ENCODE assay signal across 20 mouse cellular contexts in the genomic region with DNA sequence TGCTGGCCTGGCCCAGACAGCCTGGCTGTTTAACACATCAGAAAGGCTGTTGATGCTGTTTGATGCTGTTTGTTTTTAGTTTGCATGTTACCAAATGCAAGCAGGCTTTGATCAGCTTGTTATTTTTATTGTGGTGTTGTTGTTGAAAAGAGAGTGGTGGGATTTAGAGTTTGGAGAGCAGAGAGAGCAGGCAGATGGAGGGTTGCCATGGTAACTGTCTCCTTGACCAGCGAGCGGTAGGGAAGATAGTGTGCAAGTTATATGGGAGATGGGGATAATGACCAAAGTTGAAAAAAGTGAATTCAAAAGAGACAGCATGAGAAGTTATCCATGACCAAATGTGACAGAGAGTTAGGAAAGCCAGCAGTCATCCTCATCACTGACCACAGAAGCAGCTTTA.
"Had no signal": no experiment of that assay in that cellular context is flagged by ENCODE, and none has a peak within 500 bp of the region (broad histone marks: within the 10 kb centered on the region; RNA-seq: fewer than 3 reads in every experiment).

No protein-coding gene starts in this region.

- DNase-seq: kidney, adult 9 months; kidney, postnatal 14 days; kidney, postnatal 4 days; left cerebral cortex, postnatal 4 days; liver, postnatal 0 days; lung, embryonic 14.5 days; right cerebral cortex, adult 18-20 months; right cerebral cortex, postnatal 14 days; thymus, adult 2 months; thymus, postnatal 14 days; thymus, postnatal 4 days had no signal

- H3K36me3 ChIP-seq: limb, embryonic 12.5 days; limb, embryonic 15.5 days; neural tube, embryonic 12.5 days; neural tube, embryonic 15.5 days had no signal

- H3K9me3 ChIP-seq: limb, embryonic 12.5 days; limb, embryonic 15.5 days; neural tube, embryonic 12.5 days; neural tube, embryonic 15.5 days had no signal

- H3K27ac ChIP-seq: limb, embryonic 12.5 days; limb, embryonic 15.5 days; liver, embryonic 14.5 days; macrophage; neural tube, embryonic 12.5 days; neural tube, embryonic 15.5 days; stomach, postnatal 0 days had no signal

- H3K27me3 ChIP-seq: limb, embryonic 12.5 days; limb, embryonic 15.5 days; neural tube, embryonic 12.5 days; neural tube, embryonic 15.5 days had no signal

- H3K9ac ChIP-seq: limb, embryonic 12.5 days; limb, embryonic 15.5 days; liver, embryonic 14.5 days; liver, postnatal 0 days; lung, embryonic 14.5 days; neural tube, embryonic 12.5 days; neural tube, embryonic 15.5 days had no signal

- H3K4me2 ChIP-seq: limb, embryonic 12.5 days; limb, embryonic 15.5 days; liver, embryonic 11.5 days; lung, embryonic 14.5 days; neural tube, embryonic 12.5 days; neural tube, embryonic 15.5 days had no signal

- ATAC-seq: liver, postnatal 0 days; lung, postnatal 0 days had no signal

- H3K4me3 ChIP-seq: limb, embryonic 12.5 days; limb, embryonic 15.5 days; neural tube, embryonic 12.5 days; neural tube, embryonic 15.5 days had no signal

- H3K4me1 ChIP-seq: limb, embryonic 12.5 days; limb, embryonic 15.5 days; neural tube, embryonic 12.5 days; neural tube, embryonic 15.5 days had no signal
